Mouse (Mus musculus) neural tube, embryonic 13.5 days (tissue): ENCODE results near the gene Btbd35f5. TPM values are rescaled to one million over a fixed set of nuclear protein-coding genes. Genes with fewer than 3 reads are reported as not detected.
"Not testable (repeated sequence)": the region's sequence is repeated elsewhere in the genome, so short reads cannot be mapped to it uniquely, and the experiment has no call there.

Experiments
- ATAC-seq: fragments of 200-750 bp; cut with Nextera tagmentation; 2 replicates; pipeline ENCODE4 v1.8.0; 2017; ENCODE audit warnings: low read depth, mild to moderate bottlenecking, moderate TSS enrichment, moderate library complexity
- H3K27ac ChIP-seq: fragments of 300-500 bp; sonication (generic); replicated peaks from 2 replicates; pipeline ENCODE4 v1.5.1; 2015; ENCODE audit warnings: moderate library complexity, mild to moderate bottlenecking, inconsistent platforms
- H3K27me3 ChIP-seq: fragments of 300-500 bp; sonication (generic); 2 replicates; pipeline ENCODE4 v1.6.1; 2015; ENCODE audit warnings: mild to moderate bottlenecking, inconsistent platforms
- H3K36me3 ChIP-seq: fragments of 300-500 bp; sonication (generic); 2 replicates; pipeline ENCODE4 v1.6.1; 2015; ENCODE audit warnings: mild to moderate bottlenecking, inconsistent platforms
- H3K4me1 ChIP-seq: fragments of 300-500 bp; sonication (generic); replicated peaks from 2 replicates; pipeline ENCODE4 v1.6.1; 2015; ENCODE audit warnings: inconsistent platforms
- H3K4me2 ChIP-seq: fragments of 300-500 bp; sonication (generic); 2 replicates; pipeline ENCODE4 v1.6.1; 2015; ENCODE audit warnings: inconsistent platforms, mild to moderate bottlenecking, moderate library complexity
- H3K4me3 ChIP-seq: fragments of 300-500 bp; sonication (generic); 2 replicates; pipeline ENCODE4 v1.5.1; 2015; ENCODE audit warnings: mild to moderate bottlenecking, inconsistent platforms
- H3K9ac ChIP-seq: fragments of 300-500 bp; sonication (generic); 2 replicates; pipeline ENCODE4 v1.6.1; 2015; ENCODE audit warnings: moderate library complexity, mild to moderate bottlenecking, inconsistent platforms
- H3K9me3 ChIP-seq: fragments of 300-500 bp; sonication (generic); 2 replicates; pipeline ENCODE4 v1.6.1; 2016; ENCODE audit warnings: inconsistent platforms
- WGBS: fragments of 180-500 bp; shearing (Covaris S2); methylation state at CpG from one replicate; pipeline ENCODE4 v1.1.7; 2015; 5-methylcytosine and 5-hydroxymethylcytosine counted together
- polyA plus RNA-seq: library from polyadenylated mRNA; unstranded; fragments of >200 nt; fragmentation: Nextera tagmentation; extraction: Ambion mirVana; gene quantifications from 2 replicates; pipeline ENCODE4 v1.2.1, GENCODE M21; 2015

Gene Btbd35f5
- polyA plus RNA-seq, result not detected in 2 replicates

GRCm38 (mm10) chrX:32973597-32973996 is at the start of gene Btbd35f5:
Btbd35f5 (plus strand) TSS chrX:32973897.
- not testable (repeated sequence) for H3K36me3 ChIP-seq, H3K4me3 ChIP-seq, H3K27ac ChIP-seq, ATAC-seq, H3K27me3 ChIP-seq, H3K4me2 ChIP-seq, H3K9ac ChIP-seq, H3K4me1 ChIP-seq, H3K9me3 ChIP-seq
- WGBS, result no CpG with 5 or more reads among the region's 3 CpGs

GRCm38 (mm10) chrX:32941468-32941867 is 32.2 kb upstream of the Btbd35f5 start, which contains the start of gene Gm21789:
Gm21789 (plus strand) TSS chrX:32941768.
- not testable (repeated sequence) for ATAC-seq, H3K4me3 ChIP-seq, H3K9me3 ChIP-seq, H3K4me2 ChIP-seq, H3K27ac ChIP-seq, H3K4me1 ChIP-seq, H3K36me3 ChIP-seq, H3K9ac ChIP-seq, H3K27me3 ChIP-seq
- no CpG with 5 or more reads among the region's 1 CpGs for WGBS

Other genes with a start within 250 kb of the Btbd35f5 start
- not detected in 2 replicates for gene Btbd35f21, start 247.8 kb upstream of the Btbd35f5 start, polyA plus RNA-seq
- gene Btbd35f30, start 79.3 kb upstream of the Btbd35f5 start, polyA plus RNA-seq, result not detected in 2 replicates
- not detected in 2 replicates for gene Gm21789, start 32.1 kb upstream of the Btbd35f5 start, polyA plus RNA-seq